Mouse (Mus musculus) fat pad, adult 2 months (tissue): Measurements from ENCODE around the gene Tbxas1.
A peak's percentile ranks its signal among the peaks of the same experiment; 100 is the strongest.

Source experiments
- DNase-seq: peaks from one replicate; pipeline ENCODE4 v3.0.0-alpha.2; 2011; ENCODE audit warnings: low read depth, low spot score; ENCODE audit errors: extremely low read depth

Gene Tbxas1

DNA sequence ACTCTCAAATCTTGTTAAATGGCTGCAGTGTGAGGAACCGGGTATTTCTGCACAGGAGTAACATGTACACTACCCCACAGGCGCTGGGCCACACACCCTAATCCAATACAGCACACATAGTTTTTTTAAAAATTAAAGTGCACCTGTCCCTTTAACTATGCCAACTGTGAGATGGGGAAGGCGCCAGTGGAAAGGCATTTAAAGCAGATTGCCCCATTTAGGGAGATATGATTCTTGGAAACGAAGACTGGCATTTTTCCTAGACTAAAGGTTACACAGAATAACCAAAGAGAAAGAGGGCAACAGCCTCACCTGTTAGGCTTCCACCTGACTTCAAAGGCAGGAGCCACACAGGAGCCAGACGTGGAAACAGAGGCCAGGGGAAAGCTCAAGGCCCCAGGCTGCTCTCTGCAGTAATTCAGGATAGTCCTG lies 21.6 kb upstream of the Tbxas1 start:
- peak; percentile 89 for DNase-seq

- DNase-seq = no peak
Observed at GRCm38 (mm10) chr6:38859819-38860218, 15.4 kb upstream of the Tbxas1 start.

- no peak for DNase-seq
Observed at GRCm38 (mm10) chr6:38860301-38860700, 14.9 kb upstream of the Tbxas1 start.

DNA sequence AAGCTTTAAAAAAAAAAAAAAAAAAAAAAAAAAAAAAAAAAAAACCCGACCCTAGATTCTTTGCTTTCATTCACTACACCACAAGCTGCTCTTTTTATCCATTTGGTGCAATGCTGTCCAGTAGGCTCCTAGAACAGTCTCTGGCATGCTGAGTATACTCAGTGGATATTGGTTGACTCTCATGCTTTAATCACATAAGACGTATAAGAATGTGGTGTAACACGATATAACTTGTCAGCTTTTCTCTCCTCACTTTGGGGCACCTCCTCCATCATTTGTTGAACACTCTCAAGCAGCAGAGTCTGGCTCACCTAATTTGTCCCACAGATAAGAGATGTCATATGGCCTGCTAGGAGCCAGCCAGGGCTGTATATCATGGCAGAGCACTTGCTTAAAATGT lies 11.6 kb upstream of the Tbxas1 start:
- DNase-seq = no peak

DNA sequence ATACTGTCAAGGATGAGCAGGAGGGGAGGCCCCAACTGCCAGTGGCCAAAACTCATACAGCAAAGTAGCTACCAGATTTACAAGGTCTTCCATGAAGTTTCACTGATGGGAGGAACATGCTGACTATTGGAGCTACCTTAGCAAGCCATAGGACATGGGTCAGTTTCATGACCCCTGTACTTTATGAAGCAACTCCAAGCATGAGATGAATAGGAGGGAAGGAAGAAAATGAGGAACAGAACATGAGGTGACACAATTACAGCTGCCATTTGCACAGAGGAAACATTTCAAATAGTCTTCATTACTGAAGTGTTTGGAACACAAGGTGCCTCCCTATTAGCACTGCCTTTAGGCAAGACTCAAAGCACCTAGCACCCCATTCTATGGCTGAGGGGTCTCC lies 9.4 kb upstream of the Tbxas1 start:
- DNase-seq = no peak

DNA sequence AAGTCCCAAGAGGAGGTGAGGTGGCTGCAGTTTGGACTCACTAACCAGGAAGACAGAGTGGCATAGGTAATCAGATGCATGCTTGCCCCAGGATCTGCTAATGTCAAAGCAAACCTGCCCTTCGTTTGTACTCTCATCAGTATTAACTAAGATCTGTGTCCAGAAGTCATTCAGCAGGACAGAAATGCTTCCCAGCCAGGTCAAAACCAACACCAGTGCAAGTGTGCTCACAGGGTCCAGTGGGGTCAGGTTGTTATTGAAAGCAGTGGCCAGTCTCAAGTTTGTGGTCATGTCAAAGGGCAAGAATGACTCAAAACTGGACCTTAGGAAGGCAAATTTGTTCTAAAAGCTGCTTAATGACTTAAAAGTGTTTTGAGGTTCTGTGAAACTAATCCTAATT lies 8.8 kb upstream of the Tbxas1 start:
- DNase-seq = no peak

- DNase-seq = no peak
Observed at GRCm38 (mm10) chr6:38866761-38867160, 8.4 kb upstream of the Tbxas1 start.

- DNase-seq = no peak
Observed at GRCm38 (mm10) chr6:38867291-38867690, 7.9 kb upstream of the Tbxas1 start.

- DNase-seq = no peak
Observed at GRCm38 (mm10) chr6:38868974-38869373, 6.2 kb upstream of the Tbxas1 start.

DNA sequence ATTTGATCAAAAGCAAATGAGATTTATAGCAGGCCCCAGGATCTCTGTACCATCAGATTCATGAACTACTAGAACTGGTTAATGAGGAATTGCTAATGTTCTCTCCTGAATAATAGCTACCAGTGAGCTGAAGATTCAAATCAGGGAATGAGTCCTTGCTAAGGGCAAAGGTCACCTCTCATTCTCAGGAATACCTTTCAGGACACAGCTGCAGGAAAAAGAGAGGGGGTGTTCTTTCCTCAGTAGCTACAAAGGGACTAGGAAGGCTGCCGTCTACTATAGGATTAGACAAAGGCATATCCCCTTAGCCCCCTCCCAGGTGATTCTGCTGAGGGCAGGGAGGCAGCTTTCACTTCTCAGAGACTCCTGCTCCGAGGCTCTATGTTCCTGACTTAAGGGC lies 5.1 kb upstream of the Tbxas1 start:
- DNase-seq = no peak

DNA sequence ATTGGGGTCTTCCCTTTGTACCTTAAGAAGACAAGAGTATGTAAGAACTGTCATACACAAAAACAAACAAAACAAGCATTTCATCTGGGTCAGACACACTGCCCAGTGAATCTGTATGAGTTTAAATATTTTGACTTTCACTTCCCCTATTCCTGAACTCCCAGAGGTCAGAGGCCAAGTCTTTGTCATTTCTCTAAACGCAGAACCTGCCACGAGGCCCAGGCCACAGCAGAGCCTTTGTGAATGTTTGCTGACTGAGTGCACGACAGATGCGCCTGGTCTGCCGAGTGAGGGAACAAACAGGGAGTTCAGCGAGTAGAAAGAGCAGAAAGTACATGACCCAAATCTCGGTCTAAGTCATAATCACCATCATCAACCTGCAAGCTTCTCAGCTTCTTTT lies 4.2 kb upstream of the Tbxas1 start:
- DNase-seq = no peak

DNA sequence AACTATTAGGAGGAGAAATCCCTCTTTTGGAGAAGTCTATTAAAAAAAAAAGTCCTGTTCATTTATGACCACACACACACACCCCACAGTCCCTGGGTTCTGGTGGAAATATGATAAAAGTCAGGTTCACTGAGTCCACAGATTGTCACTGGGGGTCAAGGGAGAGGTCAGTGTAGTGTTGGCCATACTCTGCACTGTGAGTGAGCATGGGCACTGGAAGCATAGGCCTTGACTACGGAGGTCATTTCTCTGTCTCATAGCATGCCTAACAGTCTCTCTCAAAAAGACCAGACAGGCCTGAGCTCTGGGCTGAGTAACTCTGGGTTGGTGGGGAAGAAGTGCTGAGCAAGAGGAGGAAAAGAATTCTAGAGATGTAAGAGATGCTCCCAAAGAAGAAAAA lies 1.9 kb upstream of the Tbxas1 start:
- DNase-seq = no peak

DNA sequence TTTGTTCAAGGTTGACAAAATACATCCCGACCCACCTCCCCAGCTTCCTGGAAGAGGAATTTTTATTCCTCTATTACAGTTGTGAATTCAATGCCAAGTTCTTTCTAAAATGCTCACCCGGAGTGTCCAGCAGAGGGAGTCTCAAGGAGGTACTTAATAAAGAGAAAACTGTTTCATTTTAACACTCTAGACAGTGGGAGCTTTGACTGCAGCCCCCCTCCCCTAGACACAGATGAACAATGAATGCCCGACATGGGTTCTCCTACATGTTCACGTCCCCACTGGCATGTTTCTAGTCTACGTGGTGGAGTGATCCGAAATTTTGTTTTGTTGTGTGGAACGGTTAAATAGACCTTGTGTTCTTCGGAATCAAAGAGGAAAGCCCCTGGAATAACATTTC lies 1.2 kb upstream of the Tbxas1 start:
- DNase-seq = no peak

GRCm38 (mm10) chr6:38874565-38875257 lies 493 bp upstream of the Tbxas1 start:
- no peak for DNase-seq

GRCm38 (mm10) chr6:38876071-38876911 lies 1.1 kb downstream of the Tbxas1 start, which contains the start of gene Hipk2:
Hipk2 (minus strand) TSS chr6:38876165.
- DNase-seq = no peak

DNA sequence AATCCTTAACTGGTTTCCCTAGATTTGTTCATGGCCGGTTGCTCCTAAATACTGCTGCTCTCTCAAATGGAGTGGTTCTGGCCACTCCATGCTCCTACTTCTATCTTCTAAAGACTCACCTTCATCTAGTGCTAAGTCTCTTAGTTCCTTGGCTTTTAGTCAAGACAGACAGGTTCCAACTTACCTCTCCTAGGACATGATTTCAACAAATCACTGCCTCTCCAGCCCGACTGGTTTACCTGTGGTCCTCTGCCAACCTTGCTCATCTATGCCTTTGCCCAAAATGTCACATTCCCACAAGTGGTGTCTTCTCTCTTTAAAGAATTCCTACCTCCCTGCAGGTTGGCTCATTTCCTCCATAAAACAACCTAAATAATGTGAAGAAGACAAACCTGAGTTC lies 2.5 kb downstream of the Tbxas1 start:
- DNase-seq = peak; percentile 96

- DNase-seq = no peak
Observed at GRCm38 (mm10) chr6:38881468-38881867, 6.3 kb downstream of the Tbxas1 start.

DNA sequence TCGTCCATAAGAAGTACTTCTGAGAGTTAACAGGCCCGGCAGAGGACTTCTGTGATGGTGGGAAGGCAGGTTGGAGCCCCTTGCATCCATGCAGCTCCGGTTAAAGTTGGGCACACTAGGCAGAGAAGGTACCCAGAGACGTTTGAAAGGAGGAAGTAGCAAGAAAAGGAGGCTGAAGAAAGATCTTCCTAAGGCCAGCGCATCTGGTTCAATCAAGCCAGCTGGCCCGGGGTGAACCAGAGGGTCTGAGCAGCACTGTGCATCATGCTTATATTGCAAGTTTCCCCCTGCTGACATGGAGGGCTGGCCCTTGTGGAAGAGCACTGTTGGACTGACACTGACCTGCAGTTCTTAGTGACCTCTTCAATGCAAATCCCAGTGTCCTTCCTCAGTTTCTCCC lies 6.8 kb downstream of the Tbxas1 start:
- DNase-seq = no peak

GRCm38 (mm10) chr6:38882728-38883171 lies 7.5 kb downstream of the Tbxas1 start:
- no peak for DNase-seq

DNA sequence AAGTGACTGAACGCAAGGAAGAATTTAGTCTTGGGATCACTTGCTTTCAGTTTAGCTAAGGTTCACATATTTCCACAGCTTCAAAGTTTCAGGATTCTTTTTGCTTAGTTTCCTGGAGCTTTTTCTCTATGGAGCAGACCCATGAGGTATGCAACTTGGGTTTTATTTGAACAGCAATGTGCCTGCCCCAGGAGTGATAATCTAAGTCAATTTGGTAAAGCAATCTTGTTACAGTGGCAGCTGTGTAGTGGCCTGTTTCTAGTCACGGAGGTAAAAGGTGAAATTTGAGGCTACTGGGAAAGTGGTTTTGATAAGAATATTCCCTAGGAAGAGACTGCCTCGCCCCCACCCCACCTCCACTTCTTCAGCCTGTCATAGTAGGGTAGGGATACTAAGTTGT lies 9.3 kb downstream of the Tbxas1 start:
- DNase-seq = no peak

DNA sequence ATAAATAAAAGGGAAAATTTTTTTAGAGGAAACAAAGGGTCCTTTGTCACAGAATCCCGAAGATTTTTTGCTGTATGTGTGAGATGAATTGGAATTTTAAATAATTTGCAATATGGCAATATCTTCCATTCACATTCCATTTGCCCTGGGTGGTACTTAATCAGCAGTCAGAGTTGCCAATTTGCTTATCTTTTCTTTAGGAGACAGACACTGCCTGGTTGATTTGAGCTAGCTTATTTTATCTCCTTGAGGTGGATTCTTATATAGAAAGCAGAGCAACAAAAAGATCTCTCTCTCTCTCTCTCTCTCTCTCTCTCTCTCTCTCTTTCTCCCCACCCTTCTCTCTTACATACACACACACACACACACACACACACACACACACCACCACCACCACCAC lies 9.9 kb downstream of the Tbxas1 start:
- no peak for DNase-seq

DNA sequence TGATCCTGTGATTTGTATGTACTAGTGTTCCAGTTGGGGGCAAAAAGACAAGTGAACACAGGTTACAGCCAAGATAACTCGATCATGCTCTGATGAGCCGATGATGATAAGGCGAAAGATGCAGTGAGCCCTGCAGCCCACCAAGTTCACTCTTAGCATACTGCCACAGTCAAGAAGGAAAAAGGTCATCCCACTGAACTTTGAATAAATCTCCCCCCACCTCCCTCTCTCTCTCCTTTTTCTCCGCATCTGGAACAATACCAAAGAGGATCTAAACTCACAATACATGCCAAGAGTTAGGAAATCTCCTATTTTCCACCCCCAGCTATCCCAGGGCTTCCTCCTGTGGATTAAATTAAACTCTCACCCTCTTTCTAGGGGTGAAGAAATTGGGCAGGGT lies 12.2 kb downstream of the Tbxas1 start:
- no peak for DNase-seq
